Comparison of ENCODE assay signal across 9 mouse cellular contexts in the genomic region with DNA sequence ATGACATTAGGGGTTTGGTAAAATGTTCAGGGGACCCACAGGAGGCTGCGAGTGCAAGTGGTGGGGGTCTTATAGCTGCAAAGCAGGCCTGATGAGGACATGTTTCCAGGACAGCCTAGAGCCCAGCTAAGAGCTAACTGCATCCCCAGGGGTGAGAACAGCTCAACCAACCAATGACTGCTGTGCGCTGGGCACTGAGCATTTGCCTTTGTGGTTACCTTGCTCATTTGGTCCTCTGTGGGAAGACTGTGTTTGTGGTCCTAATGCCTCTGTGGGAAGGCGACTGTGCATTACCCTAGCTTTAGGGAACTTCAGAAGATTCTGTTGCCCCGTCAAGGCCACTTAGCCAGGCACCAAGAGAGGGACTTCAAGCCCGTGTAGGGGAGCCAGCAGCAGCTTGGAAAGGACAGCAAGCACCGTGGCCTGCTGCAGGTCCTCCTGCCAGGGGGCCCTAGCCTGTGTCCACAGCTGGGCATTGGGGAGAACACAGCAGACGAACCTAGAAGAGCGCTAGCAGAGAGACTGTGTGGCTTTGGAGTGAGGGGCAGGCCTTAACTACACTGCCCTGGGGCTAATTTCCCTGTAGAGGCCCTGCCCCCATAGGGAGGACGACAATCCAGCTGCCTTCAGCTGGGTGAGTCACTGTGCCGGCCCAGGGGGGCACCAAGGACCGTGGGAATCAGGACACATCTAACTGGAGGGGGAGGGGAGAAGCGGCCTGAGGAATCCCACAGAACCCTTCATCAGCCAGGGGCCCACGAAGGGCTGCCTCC. TPM values are rescaled to one million over a fixed set of nuclear protein-coding genes. Genes with fewer than 3 reads are reported as not detected.
DNase-seq lines count a peak whose midpoint lies in the region; ATAC-seq and TF ChIP-seq lines count a peak whose summit lies in the region.
"Had no signal": no experiment of that assay in that cellular context is flagged by ENCODE, and none has a peak within 500 bp of the region (broad histone marks: within the 10 kb centered on the region; RNA-seq: fewer than 3 reads in every experiment).

No protein-coding gene starts in this region.

- TF ChIP-seq CTCF in CH12.LX (conservative IDR thresholded peaks at IDR 0.05 in 1 of 2, IDR thresholded peaks at IDR 0.05 in 1 of 2; ENCODE audit: low read depth in 2 of 2, low read length in 2 of 2), result no peak

- peak; percentile 50; the same call in 1 of the 2 replicates for TF ChIP-seq EP300 in CH12.LX (IDR thresholded peaks at IDR 0.05; ENCODE audit: low read length)

- peak; percentile 52; the same call in 1 of the 2 replicates for TF ChIP-seq POLR2A in CH12.LX (IDR thresholded peaks at IDR 0.05; ENCODE audit: low read depth, low read length)

- DNase-seq in CH12.LX (ENCODE audit: extremely low read depth), result peak; percentile 73
- DNase-seq in liver, embryonic 11.5 days (ENCODE audit: low spot score), result no peak
- peak; percentile 79 for DNase-seq in retina, embryonic 14.5 days (ENCODE audit: low spot score)
- no peak for DNase-seq in layer of hippocampus, adult 11-12 months (ENCODE audit: low spot score)
- no peak for DNase-seq in cerebellum, adult 11-12 months

- peak overlapping the region; percentile 96 for H3K27ac ChIP-seq in CH12.LX (ENCODE audit: insufficient read depth, low read depth)
- no peak overlapping the region for H3K27ac ChIP-seq in forebrain, embryonic 16.5 days (ENCODE audit: low read length)
- 0 out of 2 replicates have a peak overlapping the region, but pooled peaks have one; percentile 19 for H3K27ac ChIP-seq in liver, embryonic 11.5 days (ENCODE audit: low read depth, low read length)

- 29% methylated on average over 13 of the region's 13 CpGs for WGBS in forebrain, embryonic 16.5 days
- WGBS in liver, embryonic 11.5 days, result 33% methylated on average over 13 of the region's 13 CpGs

- peaks cover 11% of the 10 kb centered on the region; the same call in 1 of the 2 replicates for H3K9me3 ChIP-seq in erythroblast, embryonic 14.5 days (ENCODE audit: control insufficient read depth, low read length)
- H3K9me3 ChIP-seq in CH12.LX (replicated peaks; ENCODE audit: low read length), result no peaks in the 10 kb centered on the region
- no peaks in the 10 kb centered on the region for H3K9me3 ChIP-seq in forebrain, embryonic 16.5 days (ENCODE audit: control insufficient read depth, low read length)
- H3K9me3 ChIP-seq in liver, embryonic 11.5 days (ENCODE audit: control insufficient read depth, low read length), result no peaks in the 10 kb centered on the region

- H3K79me2 ChIP-seq in CH12.LX (replicated peaks; ENCODE audit: control insufficient read depth, extremely low read depth, insufficient read depth, poor library complexity, severe bottlenecking), result peaks cover 40% of the 10 kb centered on the region

- peaks cover 28% of the 10 kb centered on the region for H3K4me1 ChIP-seq in erythroblast, embryonic 14.5 days (ENCODE audit: control insufficient read depth)
- peaks cover 32 to 83% of the 10 kb centered on the region in 2 experiments for H3K4me1 ChIP-seq in CH12.LX (ENCODE audit: control insufficient read depth in 1 of 2, insufficient read depth in 2 of 2)
- H3K4me1 ChIP-seq in forebrain, embryonic 16.5 days (replicated peaks; ENCODE audit: control insufficient read depth, insufficient read depth, low read length), result peaks cover 27% of the 10 kb centered on the region
- H3K4me1 ChIP-seq in liver, embryonic 11.5 days (replicated peaks; ENCODE audit: control insufficient read depth, insufficient read depth, low read length), result peaks cover 44% of the 10 kb centered on the region

- peak overlapping the region; percentile 31 for H3K4me3 ChIP-seq in erythroblast, embryonic 14.5 days (replicated peaks)
- H3K4me3 ChIP-seq in CH12.LX (replicated peaks in 1 of 3; ENCODE audit: low read depth in 2 of 3, low read length in 2 of 3, poor library complexity in 1 of 3), result peak overlapping the region; percentile 69 to 96 (median 88)
- H3K4me3 ChIP-seq in forebrain, embryonic 16.5 days (replicated peaks; ENCODE audit: low read length), result peak overlapping the region; percentile 66
- peak overlapping the region; percentile 70 for H3K4me3 ChIP-seq in liver, embryonic 11.5 days (ENCODE audit: low read depth, low read length)

- peak overlapping the region; percentile 91 for H3K4me2 ChIP-seq in CH12.LX (ENCODE audit: insufficient read depth, low read depth, poor library complexity, severe bottlenecking)
- peak overlapping the region; percentile 91 for H3K4me2 ChIP-seq in forebrain, embryonic 16.5 days (ENCODE audit: low read length)
- peak overlapping the region; percentile 98 for H3K4me2 ChIP-seq in liver, embryonic 11.5 days

- peak overlapping the region; percentile 41; the same call in 1 of the 2 replicates for H3K9ac ChIP-seq in CH12.LX (ENCODE audit: insufficient read depth, low read depth)
- peak overlapping the region; percentile 36 for H3K9ac ChIP-seq in forebrain, embryonic 16.5 days (replicated peaks; ENCODE audit: low read depth, low read length)
- H3K9ac ChIP-seq in liver, embryonic 11.5 days (ENCODE audit: low read depth, low read length), result peak overlapping the region; percentile 43

- no peaks in the 10 kb centered on the region for H3K36me3 ChIP-seq in erythroblast, embryonic 14.5 days (ENCODE audit: control insufficient read depth)
- H3K36me3 ChIP-seq in CH12.LX (replicated peaks in 1 of 2; ENCODE audit: control insufficient read depth in 1 of 2, insufficient read depth in 1 of 2, low read length in 1 of 2), result no peaks in the 10 kb centered on the region
- no peaks in the 10 kb centered on the region for H3K36me3 ChIP-seq in forebrain, embryonic 16.5 days (ENCODE audit: control insufficient read depth, insufficient read depth)
- H3K36me3 ChIP-seq in liver, embryonic 11.5 days (ENCODE audit: control insufficient read depth, insufficient read depth, low read length), result 0 out of 2 replicates have a peak, but pooled peaks cover 2% of the 10 kb centered on the region

- peaks cover 63% of the 10 kb centered on the region for H3K27me3 ChIP-seq in erythroblast, embryonic 14.5 days (ENCODE audit: control insufficient read depth)
- H3K27me3 ChIP-seq in CH12.LX (replicated peaks), result peaks cover 11% of the 10 kb centered on the region
- peaks cover 19% of the 10 kb centered on the region for H3K27me3 ChIP-seq in forebrain, embryonic 16.5 days (replicated peaks; ENCODE audit: control insufficient read depth, insufficient read depth, low read length)
- H3K27me3 ChIP-seq in liver, embryonic 11.5 days (replicated peaks; ENCODE audit: control insufficient read depth, insufficient read depth, low read length), result peaks cover 38% of the 10 kb centered on the region

- no peak; the same call in none of the 2 replicates for TF ChIP-seq RAD21 in CH12.LX (IDR thresholded peaks at IDR 0.05; ENCODE audit: low read depth, low read length)

- in situ Hi-C loops in CH12.LX (cut with MboI; ENCODE audit: low pct_ligation_motif_present, low pct_unique_long_range_greater_than_20kb, low sequenced_read_pairs), result no loop called here

- ATAC-seq in erythroblast, adult 5-6 weeks (replicated peaks; ENCODE audit: low FRiP score, poor library complexity, severe bottlenecking), result no peak
- ATAC-seq in forebrain, embryonic 16.5 days, result no peak
- ATAC-seq in liver, embryonic 11.5 days (replicated peaks; ENCODE audit: low FRiP score), result no peak

- dilution Hi-C loops in CH12.LX (cut with MboI; ENCODE audit: extremely low pct_ligation_motif_present, extremely low pct_unique_long_range_greater_than_20kb, low sequenced_read_pairs), result no loop called here

TF ChIP-seq in CH12.LX, 34 proteins besides CTCF, POLR2A, EP300 and RAD21 (continues in another document):
- TF ChIP-seq CHD1 (IDR thresholded peaks at IDR 0.05; ENCODE audit: low read depth, low read length), result no peak
- TF ChIP-seq JUN (IDR thresholded peaks at IDR 0.05; ENCODE audit: insufficient read depth, low read depth, low read length), result no peak
- TF ChIP-seq GABPA (IDR thresholded peaks at IDR 0.05; ENCODE audit: insufficient replicate concordance, low read depth, low read length), result no peak
- 0 out of 2 replicates have a peak, but pooled peaks have one; percentile 13 for TF ChIP-seq MEF2A (IDR thresholded peaks at IDR 0.05; ENCODE audit: borderline replicate concordance, low read depth, low read length)
- peak; percentile 34; the same call in 1 of the 2 replicates for TF ChIP-seq SIN3A (IDR thresholded peaks at IDR 0.05; ENCODE audit: low read length)
- TF ChIP-seq MAZ (IDR thresholded peaks at IDR 0.05; ENCODE audit: low read depth, low read length), result no peak
- no peak; the same call in 1 of the 2 replicates for TF ChIP-seq UBTF (IDR thresholded peaks at IDR 0.05; ENCODE audit: low read depth, low read length)
- no peak for TF ChIP-seq SMC3 (IDR thresholded peaks at IDR 0.05; ENCODE audit: low read depth, low read length)

RNA-seq across cellular contexts. Expression of a gene that starts 3.5 kb away (rescaled TPM):
- 0.11 and 0.18 TPM in 2 replicates for polyA plus RNA-seq in erythroblast, embryonic 14.5 days (2012)
- total RNA-seq in erythroblast, adult 5-6 weeks (2015; ENCODE audit: low replicate concordance), result 10.0 and 55.1 TPM in 2 replicates
- 11.8 and 18.1 TPM in 2 replicates for total RNA-seq in erythroblast, adult 5-6 weeks (2017; ENCODE audit: low replicate concordance)
- total RNA-seq in CH12.LX (2012; rRNA removed) (69.2 and 73.8 TPM in 2 replicates), CH12.LX (2014; rRNA removed) (20.4 and 27.7 TPM in 2 replicates)
- 49.3 and 63.2 TPM in 2 replicates for polyA plus RNA-seq in CH12.LX (2012; ENCODE audit: insufficient read length, low read depth)
- polyA plus RNA-seq in forebrain, embryonic 16.5 days (2015; fragmentation: Nextera tagmentation; extraction: Ambion mirVana), result 19.4 and 19.8 TPM in 2 replicates
- 25.6 and 27.8 TPM in 2 replicates for polyA plus RNA-seq in liver, embryonic 11.5 days (2014; fragmentation: Nextera tagmentation; extraction: Ambion mirVana)

RNA-seq across cellular contexts. Expression of a gene that starts 46.6 kb away (rescaled TPM):
- polyA plus RNA-seq in erythroblast, embryonic 14.5 days (2012), result 0.09 TPM in 1 of 2 replicates, not detected in the other
- not detected in 2 replicates for total RNA-seq in erythroblast, adult 5-6 weeks (2015; ENCODE audit: low replicate concordance)
- total RNA-seq in erythroblast, adult 5-6 weeks (2017; ENCODE audit: low replicate concordance), result not detected in 2 replicates
- total RNA-seq in CH12.LX (2012; rRNA removed) (0.89 and 1.3 TPM in 2 replicates), CH12.LX (2014; rRNA removed) (0.77 and 0.90 TPM in 2 replicates)
- 1.0 and 1.4 TPM in 2 replicates for polyA plus RNA-seq in CH12.LX (2012; ENCODE audit: insufficient read length, low read depth)
- not detected in 2 replicates for polyA plus RNA-seq in forebrain, embryonic 16.5 days (2015; fragmentation: Nextera tagmentation; extraction: Ambion mirVana)
- polyA plus RNA-seq in liver, embryonic 11.5 days (2014; fragmentation: Nextera tagmentation; extraction: Ambion mirVana), result not detected in 2 replicates
- total RNA-seq: gastrocnemius, postnatal 4 days had no signal

RNA-seq across cellular contexts. Expression of a gene that starts 59.7 kb away (rescaled TPM):
- polyA plus RNA-seq in erythroblast, embryonic 14.5 days (2012), result 0.01 TPM in 1 of 2 replicates, not detected in the other
- not detected in 2 replicates for total RNA-seq in erythroblast, adult 5-6 weeks (2015; ENCODE audit: low replicate concordance)
- 0.09 TPM in 1 of 2 replicates, not detected in the other for total RNA-seq in erythroblast, adult 5-6 weeks (2017; ENCODE audit: low replicate concordance)
- total RNA-seq in CH12.LX (2012; rRNA removed) (0.04 and 0.17 TPM in 2 replicates), CH12.LX (2014; rRNA removed) (0.04 TPM in 1 of 2 replicates, not detected in the other)
- polyA plus RNA-seq in CH12.LX (2012; ENCODE audit: insufficient read length, low read depth), result not detected in 2 replicates
- 0.15 TPM in 1 of 2 replicates, not detected in the other for polyA plus RNA-seq in forebrain, embryonic 16.5 days (2015; fragmentation: Nextera tagmentation; extraction: Ambion mirVana)
- polyA plus RNA-seq in liver, embryonic 11.5 days (2014; fragmentation: Nextera tagmentation; extraction: Ambion mirVana), result 0.06 TPM in 1 of 2 replicates, not detected in the other

Comparison
In these comparisons a context has a peak if more than half of its experiments do, and no peak if none do; other contexts are left out.
1. H3K4me3 ChIP-seq: peak in every context shown above with its lines; median percentile 88 in CH12.LX; 70 in liver, embryonic 11.5 days; 66 in forebrain, embryonic 16.5 days; 31 in erythroblast, embryonic 14.5 days.
2. DNase-seq: peak in CH12.LX (single experiment) and retina, embryonic 14.5 days (single experiment); none in liver, embryonic 11.5 days (single experiment), layer of hippocampus, adult 11-12 months (single experiment) and cerebellum, adult 11-12 months (single experiment).
3. RNA of a gene that starts 3.5 kb away (polyA plus RNA-seq): 49.3 to 63.2 TPM in CH12.LX, 25.6 to 27.8 TPM in liver, embryonic 11.5 days and 19.4 to 19.8 TPM in forebrain, embryonic 16.5 days; 0.11 to 0.18 TPM in erythroblast, embryonic 14.5 days; every median in the first group is over 10 times any median in the second.
4. Peak in every context shown above with its lines, with median percentiles within 50 percentile points of each other: H3K4me2 ChIP-seq and H3K9ac ChIP-seq.